Mouse (Mus musculus) C2C12 (cell line): ENCODE data around the gene Col19a1. TPM values are rescaled to one million over a fixed set of nuclear protein-coding genes. Genes with fewer than 3 reads are reported as not detected.

Experiments
- H3K27me3 ChIP-seq: one replicate; pipeline ENCODE4 v1.6.1; 2011; ENCODE audit not compliant: control insufficient read depth, insufficient read depth, insufficient read length
- H3K36me3 ChIP-seq: one replicate; pipeline ENCODE4 v1.6.1; 2011; ENCODE audit not compliant: control insufficient read depth, insufficient read depth
- H3K4me3 ChIP-seq: one replicate; pipeline ENCODE4 v1.5.1; 2011; ENCODE audit warnings: mild to moderate bottlenecking, control low read depth; ENCODE audit not compliant: poor library complexity, insufficient read depth, severe bottlenecking
- H3K79me2 ChIP-seq: one replicate; pipeline ENCODE4 v1.6.1; 2011; ENCODE audit not compliant: control insufficient read depth, insufficient read depth
- H3K79me3 ChIP-seq: one replicate; pipeline ENCODE4 v1.6.1; 2011; ENCODE audit warnings: low read depth, control low read depth
- H3ac ChIP-seq: one replicate; pipeline ENCODE3; 2011; ENCODE audit warnings: low read depth; ENCODE audit not compliant: control insufficient read depth, insufficient read length
- CEBPB ChIP-seq: IDR thresholded peaks from one replicate; pipeline ENCODE4 v1.6.1; 2011; ENCODE audit warnings: low read depth, mild to moderate bottlenecking, control low read depth, moderate library complexity
- CTCF ChIP-seq: IDR thresholded peaks from one replicate; pipeline ENCODE4 v1.5.1; 2011; ENCODE audit not compliant: control insufficient read depth, insufficient read depth, insufficient read length
- FOSL1 ChIP-seq: IDR thresholded peaks from one replicate; pipeline ENCODE4 v1.8.0; 2011; ENCODE audit warnings: mild to moderate bottlenecking, low read length; ENCODE audit not compliant: poor library complexity, insufficient read depth, severe bottlenecking
- MAX ChIP-seq: IDR thresholded peaks from one replicate; pipeline ENCODE4 v1.6.1; 2011; ENCODE audit warnings: mild to moderate bottlenecking, control low read depth
- MYOD1 ChIP-seq: IDR thresholded peaks from one replicate; pipeline ENCODE4 v1.6.1; 2011; ENCODE audit warnings: low read depth; ENCODE audit not compliant: control insufficient read depth, insufficient read length
- MYOG ChIP-seq: IDR thresholded peaks from one replicate; pipeline ENCODE4 v1.6.1; 2011; ENCODE audit not compliant: control insufficient read depth, insufficient read length; ENCODE audit errors: extremely low read depth
- USF1 ChIP-seq: IDR thresholded peaks from one replicate; pipeline ENCODE4 v1.6.1; 2011; ENCODE audit warnings: low read depth, mild to moderate bottlenecking, control low read depth, moderate library complexity
- polyA plus RNA-seq: library from polyadenylated mRNA; unstranded; fragments of >200 nt; fragmentation: generic; extraction: Trizol; gene quantifications from one replicate; pipeline ENCODE4 v1.2.1, GENCODE M21; 2012; ENCODE audit warnings: missing spikeins

The Col19a1 gene
- polyA plus RNA-seq, 1 experiment: 0.01 TPM

DNA sequence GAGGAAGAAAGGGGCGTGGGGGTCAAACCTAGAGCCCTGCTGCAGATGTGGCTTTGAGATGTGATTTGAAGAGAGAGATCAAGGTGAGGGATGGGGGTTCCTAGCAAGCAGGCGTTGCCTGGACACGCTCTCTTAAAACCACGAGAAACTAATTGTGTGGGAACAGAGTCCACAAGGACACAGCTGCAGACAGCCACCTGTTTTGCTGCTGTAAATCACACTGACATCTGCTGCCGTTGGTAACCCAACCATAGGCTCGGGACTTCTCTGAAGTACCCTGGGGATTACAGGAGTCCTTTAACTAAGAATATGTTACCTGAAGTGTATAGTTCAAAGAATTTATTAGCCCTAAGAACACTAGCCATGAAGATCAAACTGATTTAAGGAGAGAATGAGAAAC lies 300.9 kb downstream of the Col19a1 start:
- Histone ChIP-seq H3K27me3 (no peaks in the 10 kb centered on the region), H3K4me3 (no peak overlapping the region), H3K79me3 (no peaks in the 10 kb centered on the region), H3K79me2 (no peaks in the 10 kb centered on the region), H3K36me3 (no peaks in the 10 kb centered on the region), H3ac (no peak overlapping the region)
- TF ChIP-seq FOSL1: no peak
- TF ChIP-seq USF1: no peak

- H3K27me3 ChIP-seq: no peaks in the 10 kb centered on the region
Measured at GRCm38 (mm10) chr1:24267022-24267421, 320.2 kb downstream of the Col19a1 start.

GRCm38 (mm10) chr1:24261181-24261580 lies 326.1 kb downstream of the Col19a1 start:
- no peaks in the 10 kb centered on the region for H3K79me3 ChIP-seq
- H3ac ChIP-seq: no peak overlapping the region
- H3K27me3 ChIP-seq: no peaks in the 10 kb centered on the region
- no peaks in the 10 kb centered on the region for H3K79me2 ChIP-seq
- TF ChIP-seq FOSL1: no peak
- TF ChIP-seq CTCF: no peak
- no peaks in the 10 kb centered on the region for H3K36me3 ChIP-seq
- H3K4me3 ChIP-seq: no peak overlapping the region

More at GRCm38 (mm10) chr1:24267022-24267421, 320.2 kb downstream of the Col19a1 start:
- Histone ChIP-seq H3K4me3 (no peak overlapping the region), H3ac (no peak overlapping the region), H3K79me2 (no peaks in the 10 kb centered on the region), H3K36me3 (no peaks in the 10 kb centered on the region), H3K79me3 (no peaks in the 10 kb centered on the region)
- TF ChIP-seq CEBPB (no peak), USF1 (no peak), MYOD1 (no peak), FOSL1 (no peak), MAX (no peak), CTCF (no peak), MYOG (no peak)

DNA sequence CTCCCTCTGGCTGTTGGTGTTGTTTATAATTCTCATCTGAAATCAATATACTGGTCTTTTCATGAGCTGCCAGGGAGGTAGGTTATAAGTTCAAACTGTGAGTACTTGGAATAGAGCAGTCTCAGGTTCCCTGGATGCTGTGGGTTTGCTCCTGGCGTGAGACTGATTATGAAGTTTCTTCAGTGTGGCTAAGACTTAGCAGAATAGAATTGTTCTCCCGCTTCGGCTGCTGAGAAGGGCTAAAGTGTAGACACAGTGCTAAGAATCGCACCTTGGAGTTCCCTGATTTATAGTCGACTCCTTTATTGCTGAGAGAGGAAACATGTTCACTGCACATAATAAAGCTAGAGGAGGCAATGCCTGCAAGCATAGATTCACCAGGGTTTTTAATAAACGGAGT lies 327.9 kb downstream of the Col19a1 start:
- TF ChIP-seq MAX: no peak
- no peak for TF ChIP-seq CTCF
- TF ChIP-seq MYOD1: no peak
- no peak for TF ChIP-seq CEBPB
- no peak for TF ChIP-seq MYOG
- no peak for TF ChIP-seq USF1
- TF ChIP-seq FOSL1: no peak
- Histone ChIP-seq H3K79me2 (no peaks in the 10 kb centered on the region), H3K27me3 (no peaks in the 10 kb centered on the region)

DNA sequence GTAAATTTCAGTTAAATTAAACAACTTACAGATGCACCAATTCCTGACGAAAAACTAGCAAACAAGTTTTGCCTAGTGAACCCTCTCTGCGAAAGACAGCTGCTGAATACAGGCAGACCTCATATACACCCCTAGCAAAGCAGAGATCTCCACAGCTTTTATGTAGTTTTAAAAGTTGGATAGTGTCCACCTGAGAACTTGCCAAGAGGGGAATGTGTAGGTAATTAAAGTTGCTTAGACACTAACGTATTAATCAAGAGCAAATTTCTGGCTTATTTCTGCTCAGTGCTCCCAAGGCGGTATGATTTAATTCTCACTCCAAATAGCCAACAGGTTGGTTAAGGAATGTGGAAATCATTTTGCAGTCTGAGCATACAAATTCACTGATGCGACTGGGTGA lies 329.3 kb downstream of the Col19a1 start:
- Histone ChIP-seq H3ac (no peak overlapping the region), H3K4me3 (no peak overlapping the region), H3K79me3 (no peaks in the 10 kb centered on the region), H3K79me2 (no peaks in the 10 kb centered on the region), H3K36me3 (no peaks in the 10 kb centered on the region), H3K27me3 (no peaks in the 10 kb centered on the region)
- TF ChIP-seq FOSL1: no peak

More for the DNA sequence above, 327.9 kb downstream of the Col19a1 start:
- no peak overlapping the region for H3K4me3 ChIP-seq
- H3ac ChIP-seq: no peak overlapping the region
- no peaks in the 10 kb centered on the region for H3K79me3 ChIP-seq
- no peaks in the 10 kb centered on the region for H3K36me3 ChIP-seq

DNA sequence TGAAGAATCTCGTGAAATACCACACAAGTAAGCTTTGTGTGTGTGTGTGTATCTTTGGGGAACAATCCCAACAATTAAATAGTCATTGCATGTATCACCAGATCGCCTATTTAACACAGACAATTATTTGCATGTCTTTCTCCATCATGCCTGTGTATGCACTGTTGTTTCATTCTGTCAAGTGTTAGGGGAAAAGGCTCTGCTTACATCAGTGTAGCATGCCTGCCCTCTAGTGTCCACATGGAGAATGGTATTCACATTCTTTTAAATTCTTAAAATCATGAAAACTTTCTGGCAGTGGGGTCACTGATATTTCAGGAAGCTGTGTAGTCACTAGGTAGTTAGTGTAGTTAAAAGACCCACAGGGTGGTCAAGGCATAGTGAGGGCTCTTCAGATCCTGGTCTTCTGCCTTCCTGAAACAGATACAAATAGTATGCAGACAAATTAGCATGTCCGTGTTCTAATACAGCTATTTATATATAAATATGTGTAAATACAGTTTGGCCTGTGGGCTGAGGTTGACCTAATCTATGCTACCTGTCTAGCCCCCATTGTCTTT lies 338.1 kb downstream of the Col19a1 start:
- TF ChIP-seq USF1 (no peak), MAX (no peak), MYOG (no peak), MYOD1 (no peak), FOSL1 (no peak), CTCF (peak; percentile 21), CEBPB (no peak)
- Histone ChIP-seq H3K79me3 (no peaks in the 10 kb centered on the region), H3K79me2 (no peaks in the 10 kb centered on the region), H3K4me3 (no peak overlapping the region), H3K36me3 (no peaks in the 10 kb centered on the region), H3ac (no peak overlapping the region), H3K27me3 (peaks cover 3% of the 10 kb centered on the region)
